Mouse (Mus musculus): ENCODE results near the gene Cars2.
"Not testable (repeated sequence)": the region's sequence is repeated elsewhere in the genome, so short reads cannot be mapped to it uniquely, and the experiment has no call there.

Gene Cars2

DNA sequence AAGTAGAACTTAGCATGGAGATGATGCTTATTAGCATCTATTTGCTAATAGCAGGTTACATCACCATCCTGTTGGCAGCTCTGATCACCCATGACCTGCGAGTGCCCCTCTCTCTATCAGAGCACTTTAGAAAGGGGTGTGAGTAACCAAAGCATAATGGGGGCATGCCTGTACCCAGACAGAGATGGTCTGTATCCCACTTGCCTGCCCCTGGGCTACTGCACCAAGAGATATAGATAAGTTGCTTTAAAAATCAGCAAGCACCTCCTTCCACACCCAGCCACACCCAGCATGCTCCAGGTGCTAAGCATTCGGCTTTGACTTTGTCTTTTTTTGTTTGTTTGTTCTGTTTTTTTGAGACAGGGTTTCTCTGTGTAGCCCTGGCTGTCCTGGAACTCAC lies 74.7 kb downstream of the Cars2 start:
- no peak for DNase-seq (ENCODE audit: low read depth, low spot score)

DNA sequence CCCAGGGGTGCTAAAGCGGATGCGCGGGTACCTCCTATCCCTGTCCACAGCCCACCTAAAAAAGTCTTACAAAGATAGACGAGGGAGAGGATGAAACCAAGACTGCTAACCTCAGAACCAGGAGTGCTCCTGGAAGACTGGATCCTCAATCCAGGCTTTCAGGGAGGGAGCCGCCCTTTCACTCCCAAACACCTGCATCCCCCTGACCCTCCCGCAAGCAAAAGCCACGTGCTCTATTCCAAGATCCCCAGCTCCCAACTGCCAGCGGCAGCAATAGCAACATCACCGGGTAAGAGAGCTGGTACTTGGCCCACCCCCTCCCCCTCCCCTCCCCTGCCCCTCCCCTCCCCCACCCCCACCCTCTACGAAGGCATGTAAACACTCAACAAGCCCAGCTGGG lies 75.2 kb downstream of the Cars2 start:
- no peak for DNase-seq (ENCODE audit: low read depth, low spot score)

DNA sequence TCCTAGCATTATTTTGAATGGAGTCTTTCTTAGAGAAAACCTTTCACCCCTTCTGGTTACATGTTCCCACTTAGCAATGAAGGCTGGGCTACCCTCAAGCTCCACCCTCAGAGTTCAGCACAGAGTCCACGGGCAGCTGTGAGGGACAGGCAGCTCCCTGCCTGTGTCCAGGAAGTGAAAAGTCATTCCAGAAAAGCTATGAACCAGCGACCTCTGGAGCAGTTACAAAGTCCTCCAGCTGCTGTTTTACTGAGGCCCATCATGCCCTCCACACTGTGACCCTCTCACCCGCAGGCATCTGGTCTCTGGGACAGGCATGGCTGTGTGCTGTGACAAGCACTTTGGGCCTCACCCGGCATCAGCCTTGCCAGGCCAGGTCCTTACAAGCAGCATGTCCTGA lies 77.5 kb downstream of the Cars2 start:
- DNase-seq (ENCODE audit: low read depth, low spot score), result no peak

DNA sequence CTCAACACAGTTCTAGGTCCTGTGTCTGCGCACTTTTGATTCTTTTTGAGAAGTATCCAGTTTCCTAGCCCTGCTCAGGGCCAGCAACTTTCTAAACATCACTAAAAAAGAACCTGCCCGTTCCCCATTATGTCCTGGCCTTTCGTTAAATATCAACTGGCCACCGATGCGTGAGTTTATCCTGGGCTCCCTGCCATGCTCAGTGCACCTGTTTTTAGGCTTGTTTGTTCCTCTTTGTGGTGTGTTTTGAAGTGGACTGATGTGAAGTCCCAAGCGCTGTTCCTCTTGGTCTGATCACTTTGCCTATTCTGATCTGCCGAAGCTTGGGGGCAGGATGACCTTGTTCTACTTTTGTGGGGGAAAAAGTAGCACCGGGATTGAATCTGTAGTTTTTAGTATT lies 79.3 kb downstream of the Cars2 start:
- DNase-seq (ENCODE audit: low read depth, low spot score), result no peak

DNA sequence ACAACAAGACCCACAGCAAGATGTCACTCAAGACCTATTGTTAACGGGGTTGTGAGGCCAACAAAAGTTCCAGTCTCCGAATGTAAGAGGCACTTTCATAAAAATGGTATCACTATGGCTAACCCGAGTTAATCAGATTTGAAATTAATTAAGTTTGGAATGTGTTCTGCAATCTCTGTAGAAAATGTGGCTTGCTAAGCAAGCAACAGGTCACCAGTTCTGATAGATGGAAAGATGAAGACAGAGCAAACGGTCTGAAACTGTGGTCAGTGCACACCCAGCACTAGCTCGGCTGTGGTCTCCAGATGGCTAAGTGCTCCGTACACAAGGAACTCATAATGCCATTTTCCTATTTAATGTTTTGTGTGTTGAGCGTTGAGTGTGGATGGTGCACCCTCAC lies 79.9 kb downstream of the Cars2 start:
- DNase-seq (ENCODE audit: low read depth, low spot score), result no peak

DNA sequence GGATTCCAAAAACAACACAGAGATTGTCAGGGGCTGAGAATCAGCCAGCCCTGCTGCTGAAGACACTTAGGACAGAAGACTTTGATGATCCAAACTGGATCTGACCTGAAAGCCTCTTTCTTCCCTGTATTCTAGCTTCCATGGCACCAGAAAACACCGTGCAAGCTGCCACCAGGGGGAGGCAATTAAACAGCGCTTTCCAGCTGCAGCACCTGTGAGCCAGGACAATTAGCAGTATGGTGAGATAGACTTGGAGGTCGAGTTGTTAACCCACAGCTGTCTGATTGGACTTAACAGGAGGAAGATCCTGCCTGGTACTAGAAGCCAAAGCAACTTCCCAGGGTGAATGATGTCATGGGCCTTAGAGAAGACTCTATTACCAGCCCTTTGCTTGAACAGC lies 81.5 kb downstream of the Cars2 start:
- DNase-seq (ENCODE audit: low read depth, low spot score), result no peak

DNA sequence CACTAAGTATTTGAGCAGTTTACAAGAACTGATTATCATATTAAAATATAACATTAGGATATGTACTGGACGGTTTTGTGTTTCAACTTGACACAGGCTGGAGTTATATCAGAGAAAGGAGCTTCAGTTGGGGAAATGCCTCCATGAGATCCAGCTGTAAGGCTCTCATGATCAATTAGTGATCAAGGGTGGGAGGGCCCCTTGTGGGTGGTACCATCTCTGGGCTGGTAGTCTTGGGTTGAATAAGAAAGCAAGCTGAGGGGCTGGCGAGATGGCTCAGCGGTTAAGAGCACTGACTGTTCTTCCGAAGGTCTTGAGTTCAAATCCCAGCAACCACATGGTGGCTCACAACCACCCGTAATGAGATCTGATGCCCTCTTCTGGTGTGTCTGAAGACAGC lies 84.1 kb downstream of the Cars2 start:
- DNase-seq (ENCODE audit: low read depth, low spot score), result not testable (repeated sequence)

DNA sequence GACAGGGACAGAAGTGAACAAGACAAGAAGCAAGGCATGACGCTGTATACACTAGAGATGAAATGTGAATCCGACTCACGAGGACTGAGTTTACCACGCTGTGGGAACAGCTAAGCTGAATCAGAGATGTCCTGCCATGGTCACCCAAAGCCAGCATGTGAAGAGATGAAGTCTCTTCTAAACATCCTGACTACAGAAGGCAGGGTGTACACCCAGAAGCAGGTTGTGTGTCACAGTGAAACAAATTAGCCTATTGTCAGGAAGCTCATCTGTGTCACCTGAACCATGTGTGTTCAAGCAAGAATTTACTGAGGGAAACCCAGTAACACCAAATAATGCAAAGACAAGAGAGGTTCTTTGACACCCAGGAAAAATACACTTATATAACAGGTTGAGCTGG lies 85.0 kb downstream of the Cars2 start:
- DNase-seq (ENCODE audit: low read depth, low spot score), result no peak

DNA sequence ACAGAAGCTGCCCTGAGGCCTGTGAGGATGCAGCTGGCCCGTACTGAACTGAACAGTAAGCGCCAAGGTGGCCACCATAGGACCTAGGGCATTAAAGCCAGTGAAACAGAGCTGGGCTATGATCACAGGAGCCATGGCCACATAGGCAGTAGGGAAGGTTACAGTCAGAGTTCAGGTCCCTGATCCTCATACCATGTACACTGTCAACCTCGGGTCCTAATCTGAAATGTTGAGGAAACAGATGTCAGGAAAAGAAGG lies 85.9 kb downstream of the Cars2 start:
- DNase-seq (ENCODE audit: low read depth, low spot score), result no peak
